Mouse (Mus musculus) stomach, adult 2 months (tissue): ENCODE data around the gene Fuca1. TPM values are rescaled to one million over a fixed set of nuclear protein-coding genes. Genes with fewer than 3 reads are reported as not detected.

Experiments
- polyA plus RNA-seq: library from polyadenylated mRNA; depleted of rRNA; stranded (reverse); fragments of >200 nt; gene quantifications from 2 replicates; pipeline ENCODE4 v1.2.3, GENCODE M21; 2012; rRNA removed

Fuca1 gene
- polyA plus RNA-seq = 45.9 and 48.0 TPM in 2 replicates

DNA sequence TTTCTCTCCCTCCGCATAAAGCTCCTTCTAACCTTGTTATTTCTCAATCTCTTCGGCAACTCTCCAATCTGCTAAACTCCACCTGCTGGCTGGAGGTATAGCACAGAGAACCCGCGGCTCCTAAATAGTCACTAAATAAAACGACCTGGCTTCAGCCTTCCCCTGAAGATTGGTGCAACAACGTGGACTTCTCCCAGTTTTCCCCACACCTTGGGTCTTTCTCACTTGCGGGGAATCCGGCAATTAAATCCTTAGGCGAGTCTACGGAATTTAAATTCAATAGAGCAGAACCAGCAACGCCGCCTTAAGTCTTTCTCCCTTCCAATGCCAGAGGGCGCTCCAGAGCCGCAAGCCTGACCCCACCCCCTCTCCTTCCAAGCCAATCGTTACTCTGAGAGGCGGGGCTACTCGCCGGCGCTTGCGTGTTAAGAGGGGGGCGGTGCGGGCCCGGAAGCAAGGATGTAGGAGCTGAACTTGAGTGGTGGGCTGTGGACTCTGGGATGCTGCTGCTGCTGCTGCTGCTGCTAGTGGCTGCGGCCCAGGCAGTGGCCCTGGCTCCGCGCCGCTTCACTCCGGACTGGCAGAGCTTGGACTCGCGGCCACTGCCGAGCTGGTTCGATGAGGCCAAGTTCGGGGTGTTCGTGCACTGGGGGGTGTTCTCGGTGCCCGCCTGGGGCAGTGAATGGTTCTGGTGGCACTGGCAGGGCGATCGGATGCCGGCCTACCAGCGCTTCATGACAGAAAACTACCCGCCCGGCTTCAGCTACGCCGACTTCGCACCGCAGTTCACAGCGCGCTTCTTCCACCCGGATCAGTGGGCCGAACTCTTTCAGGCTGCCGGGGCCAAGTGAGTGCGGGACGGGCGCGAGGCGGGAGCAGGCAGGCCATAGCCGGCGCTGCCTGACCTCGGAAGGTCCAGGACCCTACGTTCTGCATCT lies at the start of gene Fuca1:
Gene Fuca1, plus strand, starts transcription at position 432 of the 938 bp plus-strand sequence.

DNA sequence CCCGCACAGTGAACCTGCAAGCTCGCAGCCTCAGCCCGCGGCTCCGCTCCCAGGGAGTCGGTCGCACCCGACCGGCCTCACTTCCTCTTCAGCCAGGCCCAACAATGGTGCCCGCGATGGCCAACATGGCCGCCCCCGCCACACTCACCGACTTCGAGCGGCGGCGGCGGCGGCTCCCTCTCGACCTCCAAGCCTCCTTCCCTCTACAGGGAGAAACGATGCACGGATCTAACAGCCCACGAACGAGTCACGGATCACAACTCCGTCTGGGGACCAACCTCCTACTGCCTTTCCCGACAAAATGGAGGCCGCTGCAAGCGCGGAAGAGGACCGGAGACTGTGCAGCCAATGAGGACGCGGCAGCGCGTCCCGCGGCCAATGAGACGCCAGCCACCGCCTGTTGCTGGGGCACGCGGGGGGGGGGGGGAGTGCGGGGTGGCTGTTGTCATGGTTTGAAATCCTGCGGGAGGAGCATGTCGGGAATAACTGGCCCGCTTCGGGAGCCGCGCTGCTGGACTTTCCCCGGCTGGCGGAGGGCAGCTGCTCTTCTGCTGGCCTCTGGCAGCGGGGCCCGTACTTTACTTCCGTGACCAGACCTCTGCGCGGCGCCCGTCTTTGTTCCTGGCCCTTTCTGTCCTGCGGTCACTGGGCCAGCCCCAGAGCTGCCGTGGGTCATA lies 46.9 kb upstream of the Fuca1 start, which contains the start of gene Pnrc2:
Gene Pnrc2, minus strand, starts transcription at position 325 of the 677 bp plus-strand sequence.

DNA sequence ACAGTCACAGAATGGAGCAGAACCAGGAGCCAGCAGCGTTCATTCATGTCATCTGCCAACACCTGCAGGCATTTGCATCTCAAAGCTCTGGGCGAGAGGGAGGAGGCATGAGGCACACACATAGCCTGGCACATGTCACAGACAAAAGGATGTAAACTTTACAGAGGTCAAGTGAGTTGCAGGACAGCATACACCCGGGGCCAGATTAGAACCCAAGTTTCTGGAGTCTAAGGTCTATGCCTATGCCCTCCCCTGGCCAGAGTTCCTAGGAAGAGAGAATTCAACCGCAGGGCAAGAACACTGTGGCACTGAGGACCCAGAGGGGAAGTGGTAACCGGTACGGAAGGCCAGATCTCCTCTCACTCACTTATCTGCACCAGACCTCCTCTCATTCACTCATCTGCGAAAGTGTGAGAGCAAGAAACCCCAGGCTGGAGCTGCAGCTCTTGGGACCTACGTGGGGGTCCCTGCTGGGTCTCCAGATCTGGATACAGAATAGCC lies 25.4 kb upstream of the Fuca1 start, which contains the start of gene Cnr2:
Gene Cnr2, plus strand, starts transcription at position 324 of the 501 bp plus-strand sequence.

DNA sequence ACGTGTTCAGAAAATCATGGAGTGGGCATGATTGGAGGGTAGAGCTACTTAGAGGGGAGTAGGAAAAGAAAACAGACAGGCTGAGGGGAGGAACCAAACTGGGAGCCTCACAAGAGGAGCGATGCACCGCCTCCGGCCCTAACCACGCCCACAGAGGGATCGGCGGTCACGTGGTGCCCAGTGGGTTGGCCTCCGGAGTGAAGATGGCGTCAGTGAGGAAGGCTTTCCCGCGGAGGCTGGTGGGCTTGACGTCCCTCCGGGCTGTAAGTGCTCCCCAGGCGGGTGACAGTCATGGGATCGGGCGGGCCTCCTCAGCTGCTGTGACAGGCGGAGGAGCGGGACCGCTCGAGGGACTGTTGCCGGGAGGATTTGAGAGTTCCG lies 25.7 kb downstream of the Fuca1 start, which contains the start of gene Hmgcl:
Gene Hmgcl, plus strand, starts transcription at position 171 of the 381 bp plus-strand sequence.

DNA sequence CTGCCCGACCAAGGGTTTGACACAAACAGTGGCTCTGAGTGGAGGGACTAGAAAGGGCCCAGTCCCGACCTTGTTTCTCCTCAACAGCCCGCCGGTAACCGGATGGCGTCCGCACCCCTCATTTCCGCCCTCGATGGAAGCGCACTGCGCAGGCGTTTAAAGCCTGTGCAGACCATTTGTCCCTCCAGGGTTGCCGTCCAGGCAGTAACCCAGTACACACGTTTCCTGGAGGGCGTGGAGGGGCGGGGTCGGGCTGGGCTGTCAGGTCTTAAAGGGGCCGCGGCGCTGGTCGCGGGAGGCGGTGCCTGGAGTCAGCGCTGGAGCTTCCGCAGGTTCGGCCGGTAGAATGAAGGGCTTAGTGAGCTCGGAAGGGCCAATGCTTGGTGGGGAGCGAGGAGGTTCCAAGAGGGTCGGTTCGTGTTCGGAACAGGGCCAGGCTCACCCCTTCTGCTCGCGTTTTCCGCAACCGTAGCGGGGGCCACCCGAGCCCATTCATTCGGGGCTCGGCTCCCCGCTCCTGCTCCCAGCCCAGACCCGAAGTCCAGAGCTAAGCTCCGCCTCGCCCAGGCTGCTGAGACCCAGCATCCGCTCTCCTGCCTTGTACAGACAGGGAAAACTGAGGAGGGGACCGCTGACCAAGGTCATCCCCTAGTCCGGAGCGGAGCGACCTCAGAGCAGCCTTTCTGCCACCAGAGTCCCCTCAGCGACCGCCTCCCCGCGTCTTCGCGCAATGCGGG lies 43.1 kb downstream of the Fuca1 start, which contains the start of gene Gale:
Gene Gale, plus strand, starts transcription at position 271 of the 737 bp plus-strand sequence.

DNA sequence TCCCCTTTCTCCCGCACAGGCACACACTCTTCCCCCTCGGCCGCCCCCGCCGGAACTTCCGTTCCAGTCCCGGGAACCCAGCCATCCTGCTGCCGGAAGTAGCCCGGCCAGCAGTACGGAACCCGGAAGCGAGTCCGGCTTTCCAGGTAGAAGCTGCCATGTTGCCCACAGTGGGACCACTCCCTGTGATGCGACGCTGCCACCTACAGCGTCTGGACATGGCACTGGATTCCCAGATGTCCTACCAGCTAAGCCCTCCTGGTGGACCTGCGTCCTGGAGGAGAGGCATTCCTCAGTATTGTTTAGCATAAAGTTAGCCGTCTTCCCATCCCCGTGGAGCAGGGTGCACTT lies 52.0 kb downstream of the Fuca1 start, which contains the start of gene Lypla2:
Gene Lypla2, minus strand, starts transcription at position 71 of the 351 bp plus-strand sequence.

DNA sequence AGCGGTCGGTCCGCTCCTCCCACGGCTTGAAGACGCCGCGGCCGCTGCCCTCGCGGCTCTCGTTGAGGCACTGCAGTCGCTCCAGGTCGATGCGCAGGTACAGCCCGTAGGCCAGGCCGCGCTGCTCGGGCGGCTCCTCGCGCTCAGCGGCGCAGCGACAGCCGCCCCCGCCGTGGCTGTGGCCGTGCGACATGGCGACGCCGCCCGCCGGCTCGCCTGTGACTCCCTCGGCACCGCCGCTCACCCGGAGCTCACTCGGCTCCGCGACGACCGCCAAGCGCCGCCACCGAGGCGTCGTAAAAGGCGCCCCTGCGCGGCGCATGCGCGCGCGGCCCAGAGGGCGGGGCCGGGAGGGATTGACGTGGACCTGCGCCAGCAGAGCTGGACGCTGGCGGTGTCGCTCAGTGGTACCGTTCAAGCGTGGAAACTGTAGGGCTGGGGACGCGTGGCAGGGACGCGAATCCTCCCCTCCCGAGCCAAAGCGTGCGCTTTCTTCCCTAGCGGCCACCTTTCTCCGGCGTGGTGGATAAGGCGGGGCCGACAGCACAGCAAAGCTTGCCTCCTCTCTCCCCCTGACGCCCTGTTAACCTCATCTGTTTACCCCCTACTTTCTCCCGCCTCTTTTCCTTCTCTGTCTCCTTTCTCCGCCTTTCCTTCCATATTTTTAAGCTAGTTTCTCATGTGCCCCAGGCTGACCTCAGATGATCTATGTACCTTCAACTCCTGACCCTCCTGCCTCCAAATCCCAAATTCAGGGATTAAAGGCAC lies 66.6 kb downstream of the Fuca1 start, which contains the start of gene Pithd1:
Gene Pithd1, minus strand, starts transcription at position 322 of the 768 bp plus-strand sequence.

Other genes starting within 250 kb of the Fuca1 start
- 2.4 TPM in 2 replicates for gene Ifnlr1, start 234.4 kb upstream of the Fuca1 start, polyA plus RNA-seq
- gene Il22ra1, start 192.6 kb upstream of the Fuca1 start, polyA plus RNA-seq = 2.7 and 2.9 TPM in 2 replicates
- 0.34 and 0.90 TPM in 2 replicates for gene Myom3, start 161.0 kb upstream of the Fuca1 start, polyA plus RNA-seq
- gene Srsf10, start 65.0 kb upstream of the Fuca1 start, polyA plus RNA-seq = 21.9 and 45.4 TPM in 2 replicates
- gene Pnrc2, start 46.9 kb upstream of the Fuca1 start, polyA plus RNA-seq = 2.7 and 3.1 TPM in 2 replicates
- gene Cnr2, start 25.3 kb upstream of the Fuca1 start, polyA plus RNA-seq = 0.15 and 0.33 TPM in 2 replicates
- 50.1 and 54.9 TPM in 2 replicates for gene Hmgcl, start 25.7 kb downstream of the Fuca1 start, polyA plus RNA-seq
- 124 and 157 TPM in 2 replicates for gene Gale, start 43.0 kb downstream of the Fuca1 start, polyA plus RNA-seq
- gene Lypla2, start 51.9 kb downstream of the Fuca1 start, polyA plus RNA-seq = 97.5 and 124 TPM in 2 replicates
- 15.5 and 25.7 TPM in 2 replicates for gene Pithd1, start 66.5 kb downstream of the Fuca1 start, polyA plus RNA-seq
- gene Eloa, start 101.0 kb downstream of the Fuca1 start, polyA plus RNA-seq = 2.5 and 2.6 TPM in 2 replicates
- 79.3 and 110 TPM in 2 replicates for gene Rpl11, start 132.7 kb downstream of the Fuca1 start, polyA plus RNA-seq
- gene Id3, start 222.8 kb downstream of the Fuca1 start, polyA plus RNA-seq = 337 and 441 TPM in 2 replicates